Mouse (Mus musculus) retina, postnatal 1 day (tissue): ENCODE results near the gene Fmo5.
A peak's percentile ranks its signal among the peaks of the same experiment; 100 is the strongest.

ENCODE experiments used
- DNase-seq: peaks from one replicate; pipeline ENCODE4 v3.0.0-alpha.2; 2012

The Fmo5 gene

GRCm38 (mm10) chr3:97633456-97633855 is 4.9 kb downstream of the Fmo5 start:
- DNase-seq, result no peak

DNA sequence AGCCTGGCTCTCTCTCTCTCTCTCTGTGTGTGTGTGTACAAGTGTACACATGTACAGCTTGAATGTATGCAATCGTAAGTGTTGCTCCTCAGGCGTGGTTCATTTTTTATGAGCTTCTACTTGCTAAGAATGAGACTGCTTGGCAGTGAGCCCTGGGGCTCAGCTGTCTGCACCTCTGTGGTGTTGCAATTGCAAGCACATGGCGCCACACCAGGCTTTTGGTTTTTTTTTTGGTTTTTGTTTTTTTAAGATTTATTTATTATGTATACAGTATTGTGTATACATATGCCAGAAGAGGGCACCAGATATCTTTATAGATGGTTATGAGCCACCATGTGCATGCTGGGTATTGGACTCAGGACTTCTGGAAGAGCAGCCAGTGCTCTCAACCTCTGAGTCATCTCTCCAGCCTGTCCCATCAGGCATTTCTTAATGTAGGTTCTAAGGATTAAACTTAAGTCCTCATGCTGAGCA is 5.7 kb downstream of the Fmo5 start:
- no peak for DNase-seq

DNA sequence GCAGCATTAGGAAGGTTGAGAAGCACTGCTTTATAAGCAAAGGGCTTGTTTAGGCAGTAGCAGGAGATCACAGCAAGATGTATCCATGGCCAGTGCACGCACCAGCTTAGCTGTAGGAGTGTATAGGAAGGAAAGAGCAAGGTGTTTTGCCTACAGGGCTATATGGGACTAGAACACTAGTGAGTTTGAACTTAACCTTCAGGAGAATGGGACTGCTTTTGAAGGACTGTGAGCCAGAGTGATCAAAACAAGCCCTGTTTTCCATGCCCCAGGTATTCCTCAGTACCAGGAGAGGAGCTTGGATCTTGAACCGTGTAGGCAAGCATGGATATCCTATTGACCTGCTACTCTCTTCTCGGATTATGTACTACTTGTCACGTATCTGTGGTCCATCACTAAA is 12.8 kb downstream of the Fmo5 start:
- no peak for DNase-seq

GRCm38 (mm10) chr3:97642001-97642400 is 13.4 kb downstream of the Fmo5 start:
- DNase-seq, result no peak

DNA sequence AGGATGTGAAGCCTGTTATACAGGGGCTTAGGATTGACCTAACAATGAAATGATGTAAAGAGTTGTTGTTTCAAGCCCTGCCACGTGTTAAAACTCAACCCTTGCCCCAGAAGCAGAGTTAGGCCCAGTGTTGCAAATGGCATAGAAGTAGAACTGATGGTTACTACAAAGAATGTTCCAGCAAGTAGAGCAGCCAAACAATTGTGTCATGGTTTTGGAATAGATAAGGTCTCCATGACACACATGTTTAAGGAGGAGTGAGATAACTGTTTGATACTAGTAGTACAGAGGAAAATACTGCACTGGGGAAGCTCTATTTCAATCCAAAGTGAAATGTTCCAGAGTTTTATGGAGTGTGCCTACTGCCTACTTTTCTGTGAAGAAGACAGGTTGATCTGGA is 19.9 kb downstream of the Fmo5 start:
- no peak for DNase-seq

DNA sequence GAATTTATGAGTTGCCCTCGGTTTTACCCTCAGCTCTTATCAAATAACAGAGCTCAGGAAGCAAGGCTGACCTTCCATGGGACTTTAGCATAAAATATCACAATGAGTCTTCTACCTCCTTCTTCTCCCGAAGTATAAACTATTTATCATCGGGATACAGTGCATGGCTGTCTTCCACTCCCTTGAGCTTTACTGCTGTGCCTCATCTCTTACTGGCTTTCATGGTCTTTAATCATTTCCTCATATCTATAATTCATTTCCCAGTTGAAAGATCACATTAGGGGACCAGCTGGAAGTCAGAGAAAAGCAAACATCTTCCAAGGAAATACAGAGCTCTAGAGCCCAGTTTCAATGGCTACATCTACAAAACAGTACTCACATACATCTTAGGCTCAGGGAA is 20.4 kb downstream of the Fmo5 start:
- no peak for DNase-seq

GRCm38 (mm10) chr3:97649469-97649868 is 20.9 kb downstream of the Fmo5 start:
- DNase-seq, result no peak

- DNase-seq, result no peak
Observed at GRCm38 (mm10) chr3:97651604-97652003, 23.0 kb downstream of the Fmo5 start.

DNA sequence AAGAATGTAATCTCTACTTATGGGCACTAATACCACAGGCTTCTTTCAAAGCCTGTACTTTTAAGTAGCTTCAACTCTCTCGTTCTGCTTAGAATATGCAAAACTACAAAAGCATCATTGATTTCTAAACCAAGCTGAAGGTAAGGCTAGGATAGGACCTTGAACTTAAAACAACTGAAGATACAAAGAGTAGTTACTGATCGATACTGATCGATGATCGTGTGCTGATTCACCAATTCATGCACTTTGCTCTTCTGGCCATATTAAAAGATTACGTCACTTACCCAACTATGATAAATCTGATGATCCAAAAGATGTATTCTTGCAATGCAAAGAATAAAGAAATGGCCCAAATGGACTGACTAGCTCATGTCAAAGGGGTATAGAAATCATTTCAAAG is 25.2 kb downstream of the Fmo5 start:
- no peak for DNase-seq

DNA sequence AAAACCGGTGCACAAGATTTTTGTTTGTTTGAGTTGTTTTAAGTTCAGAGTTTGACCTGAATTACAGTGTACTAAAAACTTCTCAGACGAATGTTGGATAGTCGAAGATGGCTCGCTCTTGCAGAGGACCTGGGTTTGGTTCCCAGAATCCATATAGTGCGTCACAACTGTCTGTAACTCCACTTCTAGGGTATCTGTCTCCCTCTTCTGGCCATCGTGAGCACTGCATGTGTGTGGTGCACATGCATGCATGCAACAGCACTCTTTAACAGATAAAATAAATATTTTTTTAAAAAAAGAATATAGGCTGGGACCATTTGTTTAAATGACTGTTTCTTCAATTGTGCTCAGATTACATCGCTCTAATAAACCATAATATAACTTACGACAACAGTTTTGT is 26.3 kb downstream of the Fmo5 start:
- peak; percentile 24 for DNase-seq

DNA sequence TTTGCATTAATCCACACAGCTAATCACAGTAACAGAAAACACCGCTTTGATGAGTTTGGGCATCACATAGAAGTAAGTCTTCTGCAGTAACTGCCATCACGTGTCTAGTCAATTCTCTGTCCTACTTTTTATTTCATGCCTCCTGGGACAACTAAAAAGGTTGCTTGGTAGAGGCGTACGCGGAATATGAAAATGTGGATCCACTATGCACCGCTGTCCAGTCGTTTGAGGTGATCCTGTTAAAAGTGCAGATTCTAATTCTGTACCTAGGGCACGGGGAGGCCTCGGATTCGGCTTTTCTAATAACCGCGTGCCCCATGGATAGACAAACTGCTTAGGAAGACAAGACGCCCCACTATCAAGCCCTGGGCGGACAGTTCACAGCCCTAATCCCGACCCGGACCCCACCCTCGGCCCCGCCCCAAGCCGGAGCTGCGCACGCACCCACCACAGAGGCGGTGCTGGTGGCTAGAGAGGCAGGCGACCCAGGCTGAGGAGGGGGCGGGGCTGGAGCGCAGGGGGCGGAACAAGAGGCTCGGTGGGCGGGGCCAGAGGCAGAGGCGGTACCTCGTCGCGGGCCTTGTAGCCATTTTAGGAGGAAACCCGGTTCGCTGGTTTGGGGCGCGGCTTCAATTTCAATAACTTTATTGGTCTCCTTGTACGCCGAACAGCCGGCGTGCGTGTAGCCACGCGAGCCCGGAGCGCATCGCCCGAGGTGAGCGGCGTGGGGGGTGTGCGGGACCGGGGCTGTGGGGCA is 29.2 kb downstream of the Fmo5 start, which contains the start of gene Prkab2:
TSS of gene Prkab2 (plus strand) at position 539 of the 757 bp plus-strand sequence.
- DNase-seq, result peak; percentile 98

DNA sequence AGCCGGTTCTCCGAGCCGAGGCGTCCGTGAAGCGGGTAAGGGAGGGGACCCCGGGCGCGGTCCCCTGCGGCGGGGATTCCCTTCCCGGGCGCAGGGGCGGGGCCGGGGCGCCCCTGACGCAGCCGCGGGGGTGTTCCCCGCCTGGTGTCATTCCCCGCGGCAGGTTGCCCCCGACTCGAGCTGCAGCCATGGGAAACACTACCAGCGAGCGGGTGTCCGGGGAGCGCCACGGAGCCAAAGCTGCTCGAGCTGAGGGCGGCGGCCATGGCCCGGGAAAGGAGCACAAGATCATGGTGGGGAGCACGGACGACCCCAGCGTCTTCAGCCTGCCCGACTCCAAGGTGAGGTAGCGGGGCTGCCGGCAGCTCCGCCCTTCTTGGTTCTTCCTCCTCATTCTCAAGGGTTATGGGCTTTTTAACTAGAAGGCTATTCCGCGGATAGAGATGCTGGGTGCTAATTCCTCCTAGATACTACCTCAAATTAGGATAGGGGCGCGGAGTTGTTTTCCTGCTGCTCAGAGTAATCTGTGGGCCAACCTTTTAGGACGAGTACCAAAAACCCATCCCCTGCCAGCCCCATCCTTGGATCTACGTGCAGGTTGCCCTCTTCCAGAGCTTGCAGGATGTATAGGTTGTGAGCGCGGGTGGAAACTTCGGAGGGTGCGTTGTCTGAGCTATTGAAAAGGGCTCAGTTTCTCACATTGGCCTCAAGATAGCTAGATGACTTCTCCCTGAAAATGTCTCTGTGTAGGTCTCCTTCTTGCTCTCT is 30.0 kb downstream of the Fmo5 start:
- DNase-seq, result no peak

- no peak for DNase-seq
Observed at GRCm38 (mm10) chr3:97659746-97660145, 31.1 kb downstream of the Fmo5 start.

DNA sequence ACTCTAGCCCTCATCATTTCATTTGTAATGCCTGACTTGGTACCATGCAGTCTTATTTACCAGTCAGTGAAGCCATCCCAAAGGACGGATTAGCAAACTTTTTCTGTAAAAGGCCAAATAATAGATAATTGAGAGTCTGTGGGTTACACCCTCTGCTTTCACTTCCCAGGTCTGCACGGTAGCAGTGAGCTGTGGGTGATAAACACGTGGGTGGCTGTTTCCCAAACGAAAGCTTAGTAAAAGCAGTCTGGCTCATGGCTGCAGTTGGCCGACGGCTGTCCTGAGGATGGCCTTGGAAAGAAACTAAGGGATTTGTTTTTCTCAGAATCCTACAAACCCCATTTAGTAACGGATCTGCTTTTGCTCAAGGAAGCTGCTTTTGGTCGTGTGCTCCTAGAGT is 32.6 kb downstream of the Fmo5 start:
- DNase-seq, result no peak

- no peak for DNase-seq
Observed at GRCm38 (mm10) chr3:97665525-97665924, 36.9 kb downstream of the Fmo5 start.

- DNase-seq, result no peak
Observed at GRCm38 (mm10) chr3:97666154-97666553, 37.5 kb downstream of the Fmo5 start.

- no peak for DNase-seq
Observed at GRCm38 (mm10) chr3:97667093-97667675, 38.6 kb downstream of the Fmo5 start.

GRCm38 (mm10) chr3:97674644-97675110 is 46.1 kb downstream of the Fmo5 start, which contains the start of gene Gm17651:
Gene Gm17651, minus strand, starts transcription at chr3:97674694.
- no peak for DNase-seq

DNA sequence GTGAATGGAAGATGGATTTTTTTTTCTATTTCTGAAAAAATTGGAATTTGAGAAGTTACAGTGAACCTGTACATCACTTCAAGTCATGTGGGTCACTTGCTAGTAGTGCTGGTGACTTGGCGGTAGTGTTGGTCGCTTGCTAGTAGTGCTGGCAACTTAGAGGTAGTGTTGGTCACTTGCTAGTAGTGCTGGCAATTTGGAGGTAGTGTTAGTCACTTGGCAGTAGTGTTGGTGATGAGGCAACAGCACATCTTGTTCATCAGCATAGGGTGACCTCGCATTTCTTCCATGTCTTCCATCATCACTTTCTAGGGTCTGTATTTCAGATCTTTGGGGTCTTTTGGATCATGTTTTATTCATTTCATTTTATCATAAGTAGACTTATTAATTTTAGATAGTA is 47.5 kb downstream of the Fmo5 start:
- no peak for DNase-seq

GRCm38 (mm10) chr3:97678416-97678815 is 49.8 kb downstream of the Fmo5 start:
- no peak for DNase-seq

- DNase-seq, result peak; percentile 81
Observed at GRCm38 (mm10) chr3:97680631-97681320, 52.2 kb downstream of the Fmo5 start.

DNA sequence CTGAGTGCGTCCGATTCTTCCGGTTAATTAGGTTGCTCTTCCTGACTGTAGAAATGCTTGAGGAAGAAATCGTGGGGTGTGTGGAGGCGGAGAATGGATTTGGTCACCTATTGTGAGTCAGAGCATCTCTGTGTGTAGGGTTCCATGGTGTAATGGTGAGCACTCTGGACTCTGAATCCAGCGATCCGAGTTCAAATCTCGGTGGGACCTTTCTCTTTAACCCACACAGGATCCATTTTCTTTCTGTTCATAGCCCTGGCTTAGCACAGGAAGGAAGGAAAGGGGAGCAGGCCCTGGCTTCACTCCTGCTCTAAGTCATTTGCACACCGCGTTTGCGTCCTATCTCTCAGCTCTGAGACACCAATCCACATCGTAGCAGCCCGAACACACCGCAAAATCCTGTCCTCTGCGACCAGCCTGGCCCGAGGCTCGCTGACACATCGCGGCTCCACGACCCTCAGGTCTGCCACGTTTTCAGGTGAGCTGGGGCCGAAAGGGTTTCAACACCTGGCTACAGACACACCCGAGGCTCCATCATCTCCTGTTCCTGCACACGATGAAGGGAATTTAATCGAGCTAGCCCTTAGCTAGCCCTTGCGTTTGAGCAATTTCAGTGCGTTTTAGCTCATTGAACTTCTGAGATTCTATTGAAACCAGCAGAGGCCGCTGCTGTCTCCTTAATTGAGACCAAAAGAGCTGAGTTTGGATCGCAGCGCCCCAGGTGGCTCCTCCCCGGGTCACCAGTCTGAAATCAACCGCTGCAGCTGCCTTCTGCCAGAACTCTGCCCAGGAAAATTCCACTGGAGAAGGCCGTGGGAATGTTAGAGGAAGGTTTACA is 52.9 kb downstream of the Fmo5 start:
- peak; percentile 84 for DNase-seq
